Mouse (Mus musculus) spleen, adult 2 months (tissue): Measurements from ENCODE around the gene Ttc38.

ENCODE experiments used
- CTCF ChIP-seq: fragments of 200-500 bp; IDR thresholded peaks from 2 replicates; pipeline ENCODE4 v1.5.1; 2011; ENCODE audit warnings: mild to moderate bottlenecking, inconsistent platforms; ENCODE audit not compliant: insufficient read depth, insufficient read length, insufficient replicate concordance; ENCODE audit errors: extremely low read depth
- POLR2A ChIP-seq: fragments of 200-500 bp; IDR thresholded peaks from 2 replicates; pipeline ENCODE4 v1.6.1; 2011; ENCODE audit warnings: low read depth, low read length, inconsistent platforms

DNA sequence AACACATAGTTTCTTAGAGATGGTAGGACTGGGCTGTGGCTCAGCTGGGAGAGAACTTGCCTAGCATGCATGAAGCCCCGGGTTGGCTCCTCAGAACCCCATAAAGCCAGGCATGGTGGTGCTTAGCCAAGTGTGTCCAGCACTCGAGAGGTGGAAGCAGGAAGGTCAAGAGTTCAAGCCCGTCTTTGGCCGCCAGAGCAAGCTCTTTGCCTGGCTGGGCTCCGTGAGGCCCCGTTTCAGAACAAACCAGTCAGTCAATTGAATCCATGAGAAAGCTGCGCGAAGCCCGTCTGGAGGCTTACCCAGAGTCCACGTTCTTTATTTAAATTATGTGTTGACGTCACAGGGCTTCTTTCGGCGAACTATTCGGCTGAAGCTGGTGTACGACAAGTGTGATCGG is 43.5 kb upstream of the Ttc38 start:
- TF ChIP-seq POLR2A (no peak), CTCF (no peak)
